Mouse (Mus musculus) embryo, embryonic 9.5 days (tissue): ENCODE measurements around the gene Hs1bp3.
A peak's percentile ranks its signal among the peaks of the same experiment; 100 is the strongest.

Experiments
- DNase-seq: peaks from one replicate; pipeline ENCODE4 v3.0.0-alpha.2; 2017; ENCODE audit errors: extremely low spot score

The Hs1bp3 gene

DNA sequence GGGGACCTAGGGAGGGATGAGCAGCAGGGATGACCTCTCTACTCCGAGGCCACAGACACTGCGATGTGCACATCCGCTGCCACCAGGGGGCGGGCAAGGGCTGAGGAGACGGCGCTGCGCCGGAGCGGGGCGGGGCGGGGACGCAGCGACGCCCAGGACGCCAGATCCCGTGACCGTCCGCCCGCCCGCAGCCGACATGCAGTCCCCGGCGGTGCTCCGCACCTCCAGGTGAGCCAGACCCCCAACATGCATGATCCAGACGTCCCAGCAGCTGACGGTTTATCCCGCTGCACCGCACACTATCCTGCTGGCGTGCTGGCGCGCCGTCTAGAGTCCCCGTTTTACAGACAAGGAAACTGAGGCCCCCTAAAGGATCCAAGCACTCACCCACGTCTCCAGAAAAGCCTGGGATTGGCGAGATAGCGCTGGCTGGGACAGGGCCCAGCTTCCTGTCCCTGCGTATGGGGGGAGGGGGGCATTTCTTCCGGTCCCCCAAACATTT is at the start of gene Hs1bp3:
TSS of gene Hs1bp3 (plus strand) at position 163 of the 502 bp plus-strand sequence.
- DNase-seq = peak; percentile 92

DNA sequence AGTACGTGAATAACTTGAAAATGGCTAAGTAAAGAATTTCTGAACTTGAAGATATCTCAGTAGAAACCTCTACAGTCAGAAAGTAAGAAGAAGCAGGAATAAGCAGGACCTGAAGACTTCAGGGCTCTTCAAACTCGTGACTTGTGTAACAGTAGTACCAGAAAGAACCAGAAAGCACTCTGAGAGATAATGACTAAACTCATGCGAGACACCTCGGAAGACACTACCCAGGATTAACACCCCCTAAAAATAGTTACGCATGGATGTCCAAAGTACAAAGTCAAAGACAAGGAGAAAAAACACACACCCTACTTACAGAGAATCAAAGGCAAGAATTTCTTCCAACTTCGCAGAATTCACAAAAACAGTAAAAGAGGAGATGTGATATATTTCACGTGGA is 46.9 kb upstream of the Hs1bp3 start:
- no peak for DNase-seq

GRCm38 (mm10) chr12:8269627-8270026 is 43.6 kb upstream of the Hs1bp3 start:
- DNase-seq = no peak

- no peak for DNase-seq
Measured at GRCm38 (mm10) chr12:8271405-8271804, 41.8 kb upstream of the Hs1bp3 start.

DNA sequence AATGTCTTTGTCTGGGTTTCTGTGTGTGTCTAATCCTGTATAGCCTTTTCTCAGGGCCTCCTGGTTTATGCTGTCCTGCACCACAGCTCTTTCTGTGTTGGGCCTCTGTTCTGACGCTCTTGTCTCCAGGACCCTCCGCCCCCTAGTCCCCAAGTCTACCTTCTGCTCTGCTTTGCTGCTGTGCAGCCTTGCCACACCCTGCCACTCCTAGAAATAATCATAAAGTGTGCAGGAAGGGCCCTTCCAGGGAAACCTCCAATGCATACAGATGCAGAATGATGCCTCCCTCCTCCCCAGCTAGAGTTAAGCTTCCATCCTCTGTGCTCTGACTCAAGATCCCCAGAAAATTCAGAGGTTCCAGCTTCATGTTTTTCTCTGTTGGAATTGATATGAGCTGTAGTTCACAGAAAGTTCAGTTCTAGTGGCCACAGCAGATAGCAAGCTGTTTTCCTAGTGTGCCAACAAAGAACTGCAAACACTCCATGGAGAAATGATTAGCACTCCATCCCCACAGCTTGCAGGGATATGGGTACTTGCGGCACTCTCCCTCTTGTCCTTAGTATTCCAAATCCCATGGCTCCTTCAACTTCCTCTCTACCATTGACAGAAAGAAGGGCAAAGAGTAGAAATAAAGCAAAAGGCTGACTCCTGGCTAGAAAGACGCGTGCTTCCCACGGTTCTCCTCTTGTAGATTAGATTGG is 39.6 kb upstream of the Hs1bp3 start:
- no peak for DNase-seq

GRCm38 (mm10) chr12:8275424-8275823 is 37.8 kb upstream of the Hs1bp3 start:
- DNase-seq = no peak

DNA sequence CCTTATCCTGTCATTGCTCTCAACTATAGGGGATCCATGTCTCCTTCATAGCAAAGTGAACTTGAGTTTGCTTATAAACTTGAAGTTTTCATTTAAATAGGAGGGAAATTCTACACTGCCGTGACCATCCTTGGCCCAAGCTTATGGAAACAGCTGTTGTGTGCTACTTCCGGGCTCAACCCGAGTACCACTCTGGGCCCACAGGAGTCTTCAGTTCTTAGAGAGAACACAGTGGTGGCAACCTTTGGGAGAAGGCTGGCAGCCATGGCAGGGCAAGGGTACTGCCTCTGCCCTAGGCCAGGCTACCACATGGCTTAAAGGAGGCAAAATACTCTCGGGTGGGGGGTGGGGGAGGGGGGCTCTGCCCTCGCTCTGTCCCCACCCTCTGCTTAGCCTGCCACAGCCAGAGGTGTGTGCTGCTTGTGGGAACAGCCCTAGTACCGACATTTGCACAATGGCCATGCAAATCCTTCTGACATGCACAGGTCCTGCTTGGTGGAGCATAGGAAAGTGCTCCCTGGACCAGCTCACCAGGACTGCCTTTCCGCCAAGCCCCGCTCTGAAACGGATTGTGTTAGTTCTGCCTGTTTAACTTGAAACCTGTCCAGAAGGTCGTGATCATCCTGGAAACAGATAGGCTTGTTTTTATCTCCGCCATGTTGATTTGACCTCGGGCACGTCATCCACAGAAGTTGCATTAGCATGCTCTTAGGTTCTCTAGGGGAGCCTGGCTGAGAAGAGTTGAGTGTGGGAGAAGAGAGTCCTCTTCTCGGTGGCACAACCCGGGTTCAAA is 31.8 kb upstream of the Hs1bp3 start:
- no peak for DNase-seq

DNA sequence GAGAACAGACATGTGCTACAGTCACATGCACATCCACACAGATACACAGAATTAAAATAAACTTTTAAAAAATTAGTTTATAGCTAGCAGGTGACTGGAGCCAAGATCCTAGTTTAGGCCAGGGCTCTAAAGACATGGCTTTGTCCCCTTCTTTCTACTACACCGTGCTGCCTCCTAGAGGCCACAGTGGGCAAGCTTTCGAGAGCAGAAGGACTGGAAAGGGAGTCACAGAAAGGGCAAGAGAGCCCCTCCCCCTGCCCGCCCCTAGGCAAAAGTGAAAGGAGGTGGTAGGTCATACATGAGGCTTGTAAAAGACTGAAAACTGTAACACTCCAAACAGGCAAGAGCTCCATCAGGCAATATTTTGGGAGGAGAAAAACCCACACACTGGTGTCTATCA is 25.3 kb upstream of the Hs1bp3 start:
- DNase-seq = no peak

DNA sequence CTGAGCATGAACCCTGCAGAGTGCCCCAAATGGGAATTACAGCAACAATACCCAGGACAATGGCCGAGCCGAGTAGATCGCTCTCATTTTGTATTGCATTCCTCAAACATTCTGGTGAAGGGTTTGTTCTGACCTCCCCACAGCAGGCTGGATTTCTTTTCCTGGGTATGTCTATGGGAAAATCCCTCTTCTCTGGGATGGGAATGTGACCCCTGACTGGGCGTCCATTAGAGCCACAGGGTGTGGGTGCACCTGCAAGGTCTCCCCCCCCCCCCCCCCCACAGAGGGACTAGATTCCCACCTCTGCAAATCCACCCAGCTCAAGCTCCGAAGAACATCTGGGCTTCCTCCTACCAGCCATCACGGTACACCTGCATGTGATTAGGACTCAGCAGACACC is 24.1 kb upstream of the Hs1bp3 start:
- DNase-seq = no peak

- no peak for DNase-seq
Measured at GRCm38 (mm10) chr12:8289499-8289898, 23.7 kb upstream of the Hs1bp3 start.

- DNase-seq = no peak
Measured at GRCm38 (mm10) chr12:8291157-8291853, 21.9 kb upstream of the Hs1bp3 start.

DNA sequence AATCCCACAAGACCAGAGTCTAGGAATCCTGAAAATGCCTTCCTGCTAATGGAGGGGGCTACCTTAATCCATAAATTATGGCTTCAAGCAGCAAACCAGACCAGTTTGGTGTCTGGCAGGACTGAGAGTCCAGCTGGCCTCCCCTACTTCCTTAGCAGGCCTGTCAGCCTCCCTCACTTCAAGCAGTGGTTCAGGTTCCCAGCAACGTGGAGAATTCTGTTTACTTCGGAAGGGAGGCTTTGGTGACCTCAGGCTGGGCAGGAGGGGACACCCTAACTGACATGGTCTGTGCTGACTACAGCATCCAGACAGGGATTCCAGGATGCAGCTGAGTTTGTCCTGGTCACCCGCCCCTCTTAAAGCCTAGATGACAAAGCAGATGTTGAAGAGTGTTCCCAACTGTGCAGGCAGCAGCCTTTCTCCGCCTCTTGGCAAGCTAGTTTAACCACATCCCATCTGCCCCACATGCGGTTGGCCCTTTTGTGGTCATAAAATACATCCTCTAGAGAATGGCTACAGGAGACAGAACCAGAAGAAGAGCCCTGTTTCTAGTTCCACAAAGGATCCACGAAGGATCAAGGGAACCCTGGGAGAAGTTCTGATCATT is 17.8 kb upstream of the Hs1bp3 start:
- no peak for DNase-seq

- no peak for DNase-seq
Measured at GRCm38 (mm10) chr12:8296154-8296553, 17.1 kb upstream of the Hs1bp3 start.

DNA sequence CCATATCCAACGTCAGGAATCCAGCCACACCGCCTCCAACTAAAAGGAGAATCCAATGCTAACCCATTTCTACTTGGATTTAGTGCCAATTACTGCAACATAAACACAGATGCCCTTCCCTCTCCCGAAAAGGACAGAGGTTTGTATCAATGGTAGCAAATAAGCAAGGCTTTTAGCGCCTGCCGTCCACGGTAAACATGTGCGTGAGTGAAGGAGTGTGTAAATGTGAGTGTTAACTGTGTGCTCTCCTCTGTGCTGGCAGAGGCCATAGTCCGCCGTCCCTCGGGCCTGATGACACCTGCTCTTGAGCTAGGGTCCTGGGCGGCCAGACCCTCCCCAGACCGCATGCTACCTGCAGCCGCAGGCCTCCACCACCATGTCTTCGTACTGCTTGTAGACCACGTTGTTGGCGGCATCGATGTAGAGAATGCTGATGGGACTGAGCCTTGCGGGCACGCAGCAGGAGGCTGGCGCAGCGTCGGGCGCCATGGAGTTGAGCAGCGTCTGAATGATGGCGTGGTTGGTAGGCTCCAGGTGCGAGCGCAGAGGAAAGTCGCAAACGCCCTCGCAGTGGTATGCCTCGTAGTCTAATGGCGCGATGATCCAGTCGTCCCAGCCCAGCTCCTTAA is 15.5 kb upstream of the Hs1bp3 start:
- no peak for DNase-seq

DNA sequence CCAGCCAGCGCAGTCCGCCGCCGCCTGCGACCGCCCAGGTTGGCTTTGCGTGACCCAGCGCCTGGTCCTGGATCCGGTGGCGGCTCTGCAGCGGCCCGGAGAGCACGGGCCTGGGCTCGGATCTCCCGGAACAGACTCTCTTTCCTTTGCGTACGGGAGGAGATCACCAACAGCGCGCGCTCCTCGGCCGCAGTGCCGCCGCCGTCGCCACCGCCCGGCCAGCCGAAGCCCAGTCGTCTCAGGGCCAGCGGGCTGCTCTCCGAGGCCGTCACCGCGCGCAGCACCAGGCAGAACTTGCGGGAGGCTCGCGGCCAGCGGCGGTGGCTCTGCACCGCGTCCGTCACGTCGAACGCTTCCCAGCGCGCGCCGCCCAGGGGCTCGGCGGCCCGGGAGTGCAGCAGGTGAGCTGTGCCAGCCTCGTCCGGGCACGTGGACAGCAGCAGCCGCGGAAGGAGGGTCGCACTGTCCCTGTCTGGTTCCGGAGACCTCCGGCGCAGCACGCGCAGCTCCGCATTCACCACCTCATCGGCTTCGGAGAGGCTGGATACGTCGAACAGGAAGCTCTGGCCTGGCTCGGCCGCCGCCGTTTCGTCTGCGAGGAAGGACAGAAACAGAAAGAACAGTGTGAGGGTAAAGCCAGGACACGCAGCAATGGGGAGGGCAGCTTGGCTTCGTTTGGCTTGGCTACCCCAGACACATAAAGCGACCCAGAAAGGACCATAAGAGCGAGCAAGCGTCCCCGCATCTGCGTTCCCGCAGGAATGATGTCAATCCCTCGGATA is 14.7 kb upstream of the Hs1bp3 start:
- DNase-seq = peak; percentile 47

GRCm38 (mm10) chr12:8299143-8300110 is 13.8 kb upstream of the Hs1bp3 start:
- DNase-seq = peak; percentile 44

DNA sequence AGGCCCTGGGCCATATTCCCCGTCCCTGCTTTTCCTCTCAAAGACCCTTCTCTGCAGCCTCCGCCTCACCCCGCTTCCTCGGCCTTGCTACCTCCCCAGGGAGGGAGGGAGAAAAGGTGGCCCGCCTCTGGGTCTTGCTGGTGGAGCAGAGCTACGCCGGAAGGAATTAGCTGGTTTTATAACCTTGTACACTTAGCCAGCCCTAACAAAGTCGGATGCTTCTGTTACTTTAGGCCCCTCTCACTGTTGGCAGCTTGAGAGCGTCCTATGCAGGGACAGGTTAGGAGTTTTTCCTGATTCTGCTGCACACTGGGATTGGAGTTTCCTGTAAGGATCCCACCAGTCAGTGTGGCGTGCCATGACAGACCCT is 13.1 kb upstream of the Hs1bp3 start:
- DNase-seq = peak; percentile 52

- DNase-seq = no peak
Measured at GRCm38 (mm10) chr12:8300521-8300920, 12.7 kb upstream of the Hs1bp3 start.

GRCm38 (mm10) chr12:8301011-8301814 is 12.0 kb upstream of the Hs1bp3 start:
- DNase-seq = peak; percentile 42
